Mouse (Mus musculus) T-helper 2 cell (primary cell): ENCODE results near the gene Akain1.

Experiments used
- in situ Hi-C: fragments of 300-600 bp; cut with MboI, MseI; formaldehyde crosslinking; loops from one replicate; pipeline ENCODE4 v1.15.1; 2025; ENCODE audit warnings: high pct_unique_total_duplicates

Gene Akain1

DNA sequence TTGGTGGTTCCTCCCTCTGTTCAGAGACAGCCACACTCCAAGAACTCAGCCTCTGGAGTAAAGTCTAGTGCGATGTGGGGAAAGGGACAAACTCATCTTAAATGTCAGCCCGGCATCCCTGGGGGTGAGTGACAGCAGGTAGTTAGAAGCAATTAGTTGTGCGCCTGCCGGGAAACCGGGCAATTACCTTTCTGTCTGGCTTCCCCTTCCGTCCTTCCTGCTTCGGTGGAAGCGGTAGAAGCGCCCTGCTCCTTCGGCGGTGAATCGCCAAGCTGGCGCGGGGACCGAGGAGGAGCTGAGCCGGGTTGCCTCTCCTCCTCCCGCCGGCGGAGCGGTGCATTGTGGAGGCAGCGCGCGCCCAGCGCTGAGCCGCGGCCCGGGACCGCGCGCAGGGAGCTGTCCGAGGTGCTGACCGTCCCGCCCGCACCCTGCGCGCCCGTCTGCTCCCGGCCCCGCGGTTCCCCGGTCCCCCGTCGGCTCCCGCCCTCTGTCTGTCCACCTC, at the start of gene Akain1:
Gene Akain1, plus strand, starts transcription at position 337 of the 502 bp plus-strand sequence.
- in situ Hi-C loops, result no loop called here

DNA sequence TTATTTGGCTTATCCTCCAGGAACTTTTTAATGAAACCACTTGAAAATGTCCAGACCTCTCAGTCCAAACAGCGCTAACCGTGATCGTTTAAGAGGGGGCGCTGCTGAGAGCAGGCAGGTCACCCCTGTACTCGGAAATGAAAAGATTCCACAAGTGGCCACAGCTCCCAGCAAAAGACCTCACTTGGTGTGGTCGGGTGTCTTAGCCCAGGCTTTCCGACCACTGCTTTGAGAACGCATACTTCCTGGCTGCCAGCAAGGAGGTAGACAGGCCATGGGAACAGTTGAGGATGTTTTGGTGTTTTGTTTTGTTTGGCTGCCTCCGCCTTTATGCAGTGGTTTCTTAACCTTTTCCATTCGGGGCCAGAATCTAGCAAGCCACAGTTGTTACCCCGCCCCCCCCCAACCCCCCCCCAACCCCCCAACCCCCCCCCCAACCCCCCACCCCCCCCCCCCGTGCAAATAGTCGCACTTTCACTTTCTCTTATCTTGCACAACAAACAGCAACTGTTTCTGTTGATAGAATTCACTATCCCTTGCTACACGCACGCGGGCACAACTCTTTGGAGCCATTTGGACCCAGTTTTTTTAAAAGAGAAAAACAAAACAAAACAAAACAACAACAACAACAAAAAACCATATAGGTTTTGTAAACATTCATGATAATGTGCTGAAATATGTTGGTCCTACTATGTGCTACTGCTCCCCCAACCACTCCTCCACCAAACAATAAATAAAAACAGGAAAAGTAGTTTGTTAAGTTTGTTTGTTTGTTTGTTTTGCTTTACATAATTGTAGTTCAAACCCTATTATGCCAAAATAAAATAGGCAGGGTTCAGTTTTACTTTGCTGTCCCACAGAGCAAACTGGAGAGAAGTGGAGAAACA, 42.7 kb upstream of the Akain1 start:
- in situ Hi-C loops, result no loop called here

DNA sequence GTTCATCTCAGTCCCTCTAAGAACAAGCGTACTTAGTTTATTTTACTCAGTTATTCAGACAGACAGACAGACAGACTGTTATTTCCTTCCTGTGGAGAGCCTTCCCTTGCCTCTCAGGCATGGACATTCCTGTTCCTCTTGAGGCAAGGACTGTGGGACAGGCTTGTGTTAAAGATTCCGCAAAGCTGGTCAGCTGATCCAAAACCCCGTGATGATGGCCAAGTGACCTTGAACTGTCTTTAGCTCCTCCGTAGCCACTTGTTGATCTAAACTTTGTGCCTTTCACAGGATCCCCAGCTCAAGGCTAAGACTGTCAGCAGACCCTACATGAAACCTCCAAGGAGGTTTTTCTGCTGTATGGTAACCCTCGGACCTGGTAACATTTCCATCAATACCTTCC, 42.0 kb upstream of the Akain1 start:
- in situ Hi-C loops, result no loop called here

DNA sequence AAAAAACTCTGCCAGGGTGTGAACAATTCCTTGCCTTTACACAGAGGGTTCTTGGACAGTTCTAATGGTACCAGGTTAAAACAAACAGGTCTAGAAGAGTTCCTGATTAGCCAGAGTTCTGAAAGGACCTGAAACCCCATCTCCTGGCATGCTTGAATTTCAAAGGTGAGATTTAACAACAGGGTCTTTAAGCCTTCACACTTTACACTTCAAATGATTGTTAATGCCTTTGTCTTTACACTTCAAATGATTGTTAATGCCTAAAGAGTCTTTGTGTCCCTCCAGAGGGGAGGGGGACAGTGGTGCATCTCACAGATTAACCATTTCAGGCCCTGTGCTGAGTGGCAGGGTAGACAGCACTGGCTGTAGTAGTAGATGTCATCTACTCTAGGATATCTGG, 41.0 kb upstream of the Akain1 start:
- in situ Hi-C loops, result no loop called here

DNA sequence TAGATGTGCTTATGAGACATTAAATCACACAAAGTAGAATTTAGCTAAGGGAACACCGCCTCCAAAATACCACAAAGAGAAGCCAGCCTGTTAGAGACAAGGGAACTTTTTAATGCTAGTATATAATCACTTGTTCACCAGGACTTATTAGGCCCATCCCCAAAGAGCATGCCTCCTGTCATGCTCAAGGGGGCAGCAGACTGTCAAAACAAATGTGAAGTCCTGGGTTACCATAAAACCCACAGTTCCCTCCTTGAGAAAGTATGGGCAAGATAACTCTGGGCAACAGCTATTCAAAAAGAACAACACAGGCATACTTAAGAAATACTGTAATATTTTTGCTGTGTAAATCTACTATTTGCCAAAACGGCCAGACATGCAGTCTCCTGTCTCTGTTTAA, 38.0 kb upstream of the Akain1 start:
- in situ Hi-C loops, result no loop called here

DNA sequence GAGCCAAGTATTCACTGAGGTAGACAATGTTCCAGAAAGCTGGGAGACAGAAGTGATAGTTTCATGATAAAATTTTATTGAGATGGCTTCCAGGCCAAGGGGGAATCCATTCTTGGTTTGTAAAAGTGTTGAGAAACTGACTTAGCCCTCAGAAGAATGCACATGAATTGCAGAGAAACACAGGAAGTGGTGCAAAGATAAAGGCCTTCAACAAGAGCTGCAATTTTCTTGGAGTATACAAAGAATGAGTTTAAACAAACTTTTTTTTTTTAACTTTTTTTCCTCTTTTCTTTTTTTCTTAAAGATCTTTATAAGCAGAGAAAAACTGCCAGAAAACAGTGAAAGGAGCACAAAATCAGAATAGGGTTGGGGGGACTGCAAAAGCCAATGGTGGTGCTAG, 23.0 kb upstream of the Akain1 start:
- in situ Hi-C loops, result loop anchor here (5.0 kb wide), 1 partner anchor 34 kb away; the partner anchor contains the start of gene Zbtb14

DNA sequence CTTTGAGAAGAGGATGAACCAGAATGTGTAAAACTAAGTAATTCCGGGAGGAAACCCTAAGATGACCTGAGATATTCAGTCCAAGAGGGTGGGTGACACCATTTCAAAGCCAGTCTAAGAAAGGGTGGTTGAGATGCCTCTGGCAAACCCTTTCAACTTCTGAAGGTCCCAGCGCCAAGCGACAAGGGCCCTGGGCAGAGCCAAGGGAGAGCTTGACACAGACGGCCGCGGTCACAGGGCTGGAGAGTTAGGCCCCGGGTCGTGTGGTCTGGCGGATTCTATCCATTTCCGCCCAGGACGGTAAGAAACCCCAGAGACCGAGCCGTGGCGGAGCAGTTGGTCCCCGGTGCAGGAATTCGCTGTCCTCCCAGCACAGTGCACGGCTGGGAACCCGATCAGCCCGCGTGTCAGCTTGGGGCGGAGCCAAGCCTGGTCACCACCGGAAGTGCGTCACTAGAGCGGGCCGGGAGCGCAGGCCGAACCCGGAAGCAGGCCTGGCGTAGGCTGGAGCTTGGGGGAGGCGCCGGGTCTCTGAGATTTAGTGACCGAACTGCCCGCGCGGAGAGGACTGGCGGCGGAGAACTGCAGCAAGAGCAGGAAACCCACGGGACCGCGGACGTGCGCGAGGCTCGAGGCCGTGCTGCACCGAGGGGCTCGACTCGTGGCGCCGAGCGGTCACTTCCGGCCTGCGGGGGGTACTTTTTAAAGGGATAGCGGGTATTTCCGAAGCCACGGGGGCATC, 22.0 kb upstream of the Akain1 start:
- in situ Hi-C loops, result loop anchor here (5.0 kb wide), 1 partner anchor 35 kb away; the partner anchor contains the start of gene Zbtb14

DNA sequence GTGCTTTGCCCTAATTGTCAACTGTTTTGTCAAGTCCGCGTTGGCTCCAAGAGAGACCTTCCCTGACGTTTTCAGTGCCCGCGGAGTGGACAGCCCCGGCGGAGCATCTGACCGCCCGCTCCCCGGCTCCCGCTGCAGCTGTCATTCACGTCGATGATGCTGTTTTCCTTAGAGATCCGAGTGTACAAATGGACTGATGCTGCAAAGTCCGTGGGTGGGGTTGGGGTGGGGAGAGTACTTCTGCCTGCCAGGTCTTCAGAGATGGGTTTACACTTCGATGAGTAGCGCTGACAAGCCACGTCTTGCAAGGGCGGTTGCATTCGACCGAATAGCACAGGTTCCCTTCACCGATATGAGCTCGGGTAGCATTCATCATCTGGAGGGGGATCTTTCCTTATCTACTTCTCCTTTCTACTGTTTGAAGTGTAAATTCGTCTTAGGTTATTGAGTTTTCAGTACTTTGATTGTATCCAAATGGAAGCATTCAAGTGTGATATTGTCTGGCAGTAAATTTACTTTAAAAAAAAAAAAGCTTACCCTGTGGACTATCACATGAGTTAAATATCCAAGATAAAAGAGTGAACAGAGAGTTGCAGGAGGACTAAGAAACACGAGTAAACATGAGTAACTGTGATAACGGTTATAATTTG, 21.3 kb upstream of the Akain1 start:
- in situ Hi-C loops, result loop anchor here (5.0 kb wide), 1 partner anchor 36 kb away; the partner anchor contains the start of gene Zbtb14

DNA sequence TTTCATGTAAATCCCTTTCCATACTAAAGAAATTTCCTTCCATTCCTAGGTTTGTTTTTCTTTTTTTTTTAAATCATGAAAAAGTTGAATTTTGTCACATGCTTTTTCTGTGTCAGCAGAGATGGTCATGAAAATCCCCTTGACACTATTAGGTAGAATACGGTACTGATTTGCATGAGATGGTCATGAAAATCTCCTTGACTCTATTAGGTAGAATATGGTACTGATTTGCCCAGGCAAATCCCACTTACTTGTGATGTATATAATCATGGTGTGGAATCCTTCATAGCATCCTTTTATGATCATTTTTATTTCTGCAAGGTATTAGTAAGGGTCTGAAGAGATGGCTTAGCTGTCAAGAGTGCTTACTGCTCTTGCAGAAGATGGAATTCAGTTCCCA, 17.5 kb upstream of the Akain1 start:
- in situ Hi-C loops, result no loop called here

DNA sequence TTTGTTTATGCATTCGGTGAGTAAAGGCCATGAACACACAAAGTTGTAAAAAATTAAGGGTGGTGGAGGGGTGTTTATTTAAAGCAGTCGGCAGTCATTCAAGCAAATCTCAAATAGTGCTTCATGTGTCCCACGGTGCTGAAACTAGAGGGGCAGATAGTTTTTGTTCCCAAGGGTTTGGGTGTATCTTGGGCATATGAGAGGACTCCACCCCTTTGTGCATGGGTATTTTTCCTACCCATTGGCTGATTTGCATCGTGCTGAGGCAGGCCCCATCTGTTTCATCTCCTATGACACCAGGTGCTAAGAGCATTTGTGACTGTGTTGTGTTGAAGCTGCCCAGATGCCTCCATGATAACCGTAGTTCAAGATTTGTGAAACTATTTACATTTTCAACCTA, 1.3 kb upstream of the Akain1 start:
- in situ Hi-C loops, result no loop called here

DNA sequence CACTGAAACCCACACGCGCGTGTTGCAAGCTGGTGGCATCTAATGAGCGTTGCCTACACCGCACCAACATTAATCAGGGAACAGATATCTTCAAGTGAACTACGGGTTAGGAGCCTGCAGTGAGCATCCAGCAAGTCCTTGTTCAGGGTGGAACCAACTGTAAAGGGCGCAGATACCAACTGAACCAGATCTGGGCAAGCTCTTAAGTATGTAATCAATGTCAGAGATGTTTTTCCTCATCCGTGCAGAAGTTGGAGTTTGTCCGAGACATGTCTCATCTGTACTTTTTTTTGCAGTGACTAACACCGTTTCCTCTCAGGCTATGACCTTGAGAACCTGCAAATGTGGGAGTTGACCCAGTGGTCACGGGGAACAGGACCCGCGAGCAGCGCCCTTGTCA, 640 bp upstream of the Akain1 start:
- in situ Hi-C loops, result no loop called here

DNA sequence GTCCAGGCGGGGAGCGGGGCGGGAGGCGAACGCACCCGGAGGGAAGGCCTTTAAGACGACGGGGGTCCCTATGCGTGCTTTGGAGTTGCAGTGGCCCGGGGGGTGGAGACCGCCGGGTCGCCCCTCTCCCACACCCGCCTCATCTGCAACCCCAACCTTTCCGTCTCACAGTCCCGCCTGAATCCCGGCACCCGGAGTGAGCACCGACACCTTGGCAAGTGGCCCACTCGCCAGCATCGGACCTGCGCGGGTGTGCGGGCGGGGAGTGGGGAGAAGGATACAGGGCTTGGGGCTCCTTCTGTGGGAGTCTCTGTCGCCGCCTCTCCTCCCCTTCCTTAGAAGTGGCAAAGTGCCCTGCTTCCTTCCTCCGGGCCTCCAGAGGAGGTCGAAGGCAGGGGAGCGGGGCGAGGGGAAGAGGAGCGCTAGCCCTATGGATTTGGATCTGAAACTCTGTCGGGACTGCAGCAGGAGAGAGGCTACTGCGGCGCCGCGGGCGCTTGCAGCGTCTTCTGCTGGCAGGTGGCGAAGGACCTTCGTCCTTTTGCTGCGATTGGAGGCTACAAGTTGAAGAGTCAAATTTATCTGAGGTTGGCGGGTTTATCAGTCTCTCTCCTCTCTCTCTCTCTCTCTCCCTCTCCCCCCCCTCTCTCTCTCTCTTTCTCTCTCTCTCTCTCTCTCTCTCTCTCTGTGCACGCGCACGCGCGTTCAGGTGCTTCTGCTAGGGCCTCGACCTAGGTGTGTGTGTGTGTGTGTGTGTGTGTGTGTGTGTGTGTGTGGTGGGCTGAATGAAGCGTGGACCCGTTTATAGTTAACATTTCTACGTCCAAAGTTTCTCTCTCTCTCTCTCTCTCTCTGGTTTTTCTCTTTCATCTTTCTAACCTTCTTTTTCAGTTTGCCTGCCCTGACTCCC, 700 bp downstream of the Akain1 start:
- in situ Hi-C loops, result no loop called here

DNA sequence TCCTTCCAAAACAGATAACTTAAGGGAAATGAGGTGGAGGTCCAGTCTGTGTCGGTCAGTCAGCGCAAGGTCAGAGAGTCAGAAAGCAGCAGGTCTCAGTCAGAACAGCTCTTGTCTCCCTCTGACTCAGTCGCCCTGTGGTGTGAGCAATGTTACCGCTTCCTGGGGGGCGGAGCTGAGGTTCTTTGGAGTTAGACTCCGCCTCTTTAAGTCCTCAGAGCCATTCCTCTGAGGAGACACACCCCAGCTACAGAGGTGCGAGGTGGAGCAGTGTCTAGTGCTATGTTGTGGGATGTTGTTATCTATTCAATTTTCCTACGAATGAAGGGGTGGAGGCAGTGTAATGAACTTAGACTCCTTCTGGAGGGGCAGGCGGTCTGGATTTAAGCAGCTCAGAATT, 1.9 kb downstream of the Akain1 start:
- in situ Hi-C loops, result no loop called here

DNA sequence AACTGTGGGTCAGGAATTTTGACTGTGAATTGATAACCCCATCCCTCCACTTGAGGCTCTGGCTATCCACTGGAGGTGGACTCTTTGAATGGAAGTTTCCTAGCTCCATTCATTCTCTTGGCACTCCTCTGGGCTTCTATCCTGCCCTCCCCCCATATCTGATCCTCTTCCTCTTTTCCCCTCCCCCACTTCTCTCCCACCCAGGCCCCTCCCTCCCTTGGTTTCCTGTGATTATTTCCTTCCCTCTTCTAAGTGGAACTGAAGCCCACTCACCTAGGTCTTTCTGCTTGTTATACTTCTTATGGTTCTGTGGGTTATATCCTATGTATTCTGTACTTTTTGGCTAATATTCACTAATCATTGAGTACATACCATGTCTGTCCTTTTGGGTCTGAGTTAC, 9.6 kb downstream of the Akain1 start:
- in situ Hi-C loops, result no loop called here

DNA sequence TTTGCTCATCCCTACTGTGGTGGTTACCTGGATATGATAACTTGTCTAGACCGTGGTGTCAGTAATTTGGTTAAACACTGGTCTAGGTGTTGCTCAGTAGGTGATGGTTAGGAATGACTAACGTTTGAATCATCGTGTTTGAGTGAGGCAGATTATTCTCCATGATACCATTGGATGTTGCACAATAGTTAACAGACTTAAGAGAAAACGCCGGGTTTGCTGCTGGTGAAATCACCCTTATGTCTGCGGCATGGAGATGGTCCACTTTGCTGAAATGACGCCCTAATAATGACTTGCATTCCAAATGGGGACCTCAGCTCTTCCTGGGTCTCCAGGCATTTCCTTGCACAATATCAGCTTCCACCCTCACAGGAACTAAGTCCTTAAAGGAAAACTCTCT, 22.6 kb downstream of the Akain1 start:
- in situ Hi-C loops, result no loop called here

DNA sequence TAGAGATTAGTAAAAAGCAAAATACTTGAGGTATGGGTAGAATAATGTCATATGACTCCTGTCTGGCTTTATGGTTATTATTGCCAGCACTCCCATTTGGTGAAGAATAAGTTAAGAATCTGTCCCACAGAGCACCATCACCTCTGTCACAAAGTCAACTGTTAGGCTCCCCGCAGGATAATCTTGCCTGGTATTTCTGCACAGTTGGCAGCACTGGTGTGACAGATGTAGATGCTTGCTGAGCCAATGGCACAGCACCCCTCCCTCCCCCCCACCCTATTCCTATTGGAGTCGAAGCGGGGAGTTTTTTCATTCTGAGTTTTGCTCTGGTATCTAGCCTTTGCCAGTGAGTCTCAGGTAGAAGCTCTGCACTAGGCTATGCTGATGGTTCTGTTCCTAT, 23.9 kb downstream of the Akain1 start:
- in situ Hi-C loops, result no loop called here

DNA sequence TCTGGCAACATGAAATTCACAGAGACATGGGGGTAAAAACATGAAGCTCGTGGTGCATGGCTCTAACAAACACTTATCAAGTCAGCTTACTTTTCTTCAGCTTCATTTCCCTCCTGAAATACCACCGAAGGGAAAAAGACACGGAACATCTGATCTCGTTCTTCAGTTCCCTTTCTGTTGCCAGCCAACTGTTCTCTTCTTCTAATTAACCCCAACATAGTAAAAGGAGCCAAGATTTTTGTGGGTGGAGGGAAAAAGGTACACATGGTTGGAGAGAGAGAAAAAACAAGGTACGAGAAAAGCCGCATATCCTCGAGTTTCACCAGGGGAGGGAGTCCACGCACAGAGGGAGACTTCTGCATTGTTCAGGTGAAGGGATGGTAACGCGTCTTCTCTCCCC, 32.0 kb downstream of the Akain1 start:
- in situ Hi-C loops, result no loop called here

DNA sequence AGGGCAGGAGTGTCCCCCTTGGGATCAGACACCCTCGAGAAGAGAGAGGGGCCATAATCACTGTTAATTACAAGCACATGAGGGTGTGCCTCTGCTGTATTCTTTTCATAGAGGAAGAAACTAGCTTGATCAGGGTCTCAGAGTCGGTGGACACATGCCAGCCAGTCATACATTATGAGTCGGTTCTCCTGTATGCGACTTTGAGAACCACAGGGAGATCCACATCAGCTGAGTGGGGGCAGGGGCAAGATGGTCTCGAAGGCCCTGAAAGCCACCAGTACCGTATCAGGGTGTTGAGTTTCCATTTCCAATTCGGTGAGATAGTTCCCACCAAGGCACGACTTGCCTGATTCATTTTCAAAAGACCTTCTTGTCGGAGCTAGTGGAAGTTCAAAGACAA, 33.3 kb downstream of the Akain1 start:
- in situ Hi-C loops, result no loop called here

DNA sequence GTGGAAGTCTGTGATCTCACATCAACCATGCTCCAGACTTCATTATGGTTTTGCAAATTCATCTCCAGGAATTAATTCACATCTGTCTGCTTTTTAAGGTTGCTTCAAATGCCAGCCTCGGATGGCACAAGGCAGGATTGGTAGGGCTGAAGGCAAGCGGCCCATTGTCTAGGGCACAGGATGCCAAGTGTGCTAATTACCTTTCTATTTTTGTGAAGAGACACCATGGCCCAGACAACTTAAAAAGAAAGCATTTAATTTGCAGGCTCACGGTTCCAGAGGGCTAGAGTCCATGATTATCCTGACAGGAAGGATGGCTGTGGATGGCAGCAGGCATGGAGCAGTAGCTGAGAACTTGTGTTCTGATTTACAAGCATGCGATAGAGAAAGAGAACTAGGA, 35.0 kb downstream of the Akain1 start:
- in situ Hi-C loops, result no loop called here

DNA sequence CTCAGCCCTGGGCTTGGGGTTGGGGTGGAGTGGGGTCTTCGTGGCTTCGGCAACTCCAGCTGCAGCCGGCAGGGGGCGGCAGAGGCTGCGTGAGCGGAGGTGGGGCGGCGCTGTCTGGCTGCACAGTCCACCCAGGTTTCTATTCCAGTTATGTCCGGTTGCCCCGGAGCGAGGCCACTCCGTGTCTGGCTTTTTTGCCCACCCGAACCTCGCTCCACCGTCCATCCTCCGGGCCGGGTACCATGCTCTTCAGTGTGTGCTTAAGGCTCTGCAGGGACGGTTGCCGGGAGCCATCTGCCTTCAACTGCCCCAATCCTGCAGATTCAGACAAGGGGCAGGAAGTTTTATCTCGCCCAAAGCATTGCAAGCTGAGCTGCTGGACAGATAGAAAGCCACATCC, 36.3 kb downstream of the Akain1 start:
- in situ Hi-C loops, result loop anchor here (25.0 kb wide), 1 partner anchor 1187 kb away; no protein-coding TSS in a partner anchor

DNA sequence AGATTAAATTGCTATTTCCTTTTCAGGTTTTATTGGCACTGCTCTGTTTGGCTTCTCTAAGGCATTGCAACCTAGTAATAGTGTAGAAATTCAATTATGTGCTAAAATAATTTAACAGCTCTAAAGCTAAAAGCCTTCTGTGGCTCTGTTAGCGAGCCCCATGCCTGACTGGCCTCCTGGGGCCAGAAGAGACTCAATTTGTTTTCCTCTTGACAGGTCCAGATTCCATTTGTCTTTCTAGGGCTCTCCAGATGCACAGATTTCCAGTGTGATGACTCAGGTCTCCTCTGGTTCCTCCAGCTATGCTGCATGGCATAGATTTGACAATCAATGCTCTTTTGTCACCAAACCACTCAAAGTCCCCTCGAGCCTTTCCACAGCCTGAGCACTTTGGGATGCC, 38.4 kb downstream of the Akain1 start:
- in situ Hi-C loops, result loop anchor here (25.0 kb wide), 1 partner anchor 1185 kb away; no protein-coding TSS in a partner anchor
